Mouse (Mus musculus): ENCODE results near the gene Angpt4. TPM values are rescaled to one million over a fixed set of nuclear protein-coding genes. Genes with fewer than 3 reads are reported as not detected.

Gene Angpt4
- total RNA-seq, 2 experiments from 2014 or later: not detected

GRCm38 (mm10) chr2:151914120-151914519 is 3.1 kb downstream of the Angpt4 start:
- no peak for DNase-seq (ENCODE audit: low spot score in 2 of 2)

GRCm38 (mm10) chr2:151915111-151915510 is 4.1 kb downstream of the Angpt4 start:
- no peak for DNase-seq (ENCODE audit: low spot score in 2 of 2)

GRCm38 (mm10) chr2:151916061-151916831 is 5.2 kb downstream of the Angpt4 start:
- no peak for DNase-seq (ENCODE audit: low spot score in 2 of 2)

GRCm38 (mm10) chr2:151919140-151919539 is 8.1 kb downstream of the Angpt4 start:
- no peak for DNase-seq (ENCODE audit: low spot score in 2 of 2)

- no peak for DNase-seq (ENCODE audit: low spot score in 2 of 2)
Measured at GRCm38 (mm10) chr2:151921068-151921467, 10.1 kb downstream of the Angpt4 start.

- no peak for DNase-seq (ENCODE audit: low spot score in 2 of 2)
Measured at GRCm38 (mm10) chr2:151921596-151921995, 10.6 kb downstream of the Angpt4 start.

- DNase-seq (ENCODE audit: low spot score in 2 of 2): no peak
Measured at GRCm38 (mm10) chr2:151924276-151924675, 13.3 kb downstream of the Angpt4 start.

GRCm38 (mm10) chr2:151925715-151926114 is 14.7 kb downstream of the Angpt4 start:
- no peak for DNase-seq (ENCODE audit: low spot score in 2 of 2)

- no peak for DNase-seq (ENCODE audit: low spot score in 2 of 2)
Measured at GRCm38 (mm10) chr2:151927103-151927502, 16.1 kb downstream of the Angpt4 start.

- peak; percentile 67 to 91 for DNase-seq (ENCODE audit: low spot score in 2 of 2)
Measured at GRCm38 (mm10) chr2:151930389-151931074, 19.5 kb downstream of the Angpt4 start.

- DNase-seq (ENCODE audit: low spot score in 2 of 2): no peak
Measured at GRCm38 (mm10) chr2:151937893-151938292, 26.9 kb downstream of the Angpt4 start.

GRCm38 (mm10) chr2:151938780-151939200 is 27.8 kb downstream of the Angpt4 start:
- DNase-seq (ENCODE audit: low spot score in 2 of 2): no peak

- DNase-seq (ENCODE audit: low spot score in 2 of 2): no peak
Measured at GRCm38 (mm10) chr2:151939651-151940420, 28.8 kb downstream of the Angpt4 start.

GRCm38 (mm10) chr2:151941269-151941668 is 30.3 kb downstream of the Angpt4 start:
- no peak for DNase-seq (ENCODE audit: low spot score in 2 of 2)

GRCm38 (mm10) chr2:151944106-151944505 is 33.1 kb downstream of the Angpt4 start:
- no peak for DNase-seq (ENCODE audit: low spot score in 2 of 2)

- DNase-seq (ENCODE audit: low spot score in 2 of 2): no peak
Measured at GRCm38 (mm10) chr2:151947617-151948016, 36.6 kb downstream of the Angpt4 start.

- no peak for DNase-seq (ENCODE audit: low spot score in 2 of 2)
Measured at GRCm38 (mm10) chr2:151948311-151948710, 37.3 kb downstream of the Angpt4 start.

- no peak for DNase-seq (ENCODE audit: low spot score in 2 of 2)
Measured at GRCm38 (mm10) chr2:151949082-151949774, 38.2 kb downstream of the Angpt4 start.

GRCm38 (mm10) chr2:151953665-151954064 is 42.7 kb downstream of the Angpt4 start:
- no peak for DNase-seq (ENCODE audit: low spot score in 2 of 2)

GRCm38 (mm10) chr2:151956500-151957137 is 45.6 kb downstream of the Angpt4 start:
- no peak for DNase-seq (ENCODE audit: low spot score in 2 of 2)

- no peak for DNase-seq (ENCODE audit: low spot score in 2 of 2)
Measured at GRCm38 (mm10) chr2:151959274-151959673, 48.3 kb downstream of the Angpt4 start.
